Mouse (Mus musculus): ENCODE results near the gene Atad1.
"Not testable (repeated sequence)": the region's sequence is repeated elsewhere in the genome, so short reads cannot be mapped to it uniquely, and the experiment has no call there.

DNA sequence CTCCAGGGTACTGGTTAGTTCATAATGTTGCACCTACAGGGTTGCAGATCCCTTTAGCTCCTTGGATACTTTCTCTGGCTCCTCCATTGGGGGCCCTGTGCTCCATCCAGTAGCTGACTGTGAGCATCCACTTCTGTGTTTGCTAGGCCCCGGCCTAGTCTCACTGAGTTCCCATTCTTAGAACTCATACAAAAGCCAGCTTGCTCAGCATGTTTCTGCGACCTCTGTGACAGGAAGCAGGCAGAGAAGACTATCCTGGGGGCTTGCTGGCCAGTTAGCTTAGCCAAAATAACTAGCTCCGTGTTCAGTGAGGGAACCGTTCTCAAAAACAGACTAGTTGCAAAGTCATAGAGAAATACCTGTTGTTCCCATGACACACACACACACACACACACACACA is 47.8 kb upstream of the Atad1 start:
- TF ChIP-seq CTCF (IDR thresholded peaks at IDR 0.05; ENCODE audit: borderline replicate concordance, extremely low read depth, insufficient read depth, insufficient read length); POLR2A (IDR thresholded peaks at IDR 0.05; ENCODE audit: borderline replicate concordance, extremely low read depth, insufficient read depth, insufficient read length, poor library complexity, severe bottlenecking): not testable (repeated sequence)
